In the genomic region with DNA sequence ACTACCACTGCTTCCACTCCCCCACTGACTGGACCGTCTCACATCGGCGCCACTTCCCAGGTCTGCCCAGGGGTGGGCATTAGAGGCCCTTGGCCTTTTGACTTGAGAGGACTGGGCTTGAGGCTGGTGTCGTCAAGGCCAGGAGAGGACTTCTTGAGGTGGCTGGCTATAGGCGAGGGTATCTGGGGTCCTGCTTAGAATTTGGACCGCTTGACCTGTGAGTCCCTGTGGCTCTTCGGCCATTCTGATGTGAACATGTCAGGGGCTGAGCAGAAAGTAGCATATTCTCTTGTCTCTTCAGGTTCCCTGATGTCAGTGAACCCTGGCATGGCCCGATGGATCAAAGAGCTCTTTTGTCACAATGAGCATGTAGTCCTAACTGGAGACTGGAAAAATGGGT, we compare ENCODE assay signal across 8 mouse cellular contexts.
DNase-seq lines count a peak whose midpoint lies in the region; ATAC-seq and TF ChIP-seq lines count a peak whose summit lies in the region.
"Not testable (repeated sequence)": the region's sequence is repeated elsewhere in the genome, so short reads cannot be mapped to it uniquely, and the experiment has no call there.

No protein-coding gene starts in this region.

- not testable (repeated sequence) for H3K27me3 ChIP-seq in MEL (ENCODE audit: control insufficient read depth in 1 of 2, insufficient read depth in 2 of 2, low read length in 2 of 2); liver, embryonic 13.5 days

- not testable (repeated sequence) for H3K36me3 ChIP-seq in MEL (ENCODE audit: control insufficient read depth in 1 of 2, insufficient read depth in 2 of 2, low read length in 2 of 2); liver, embryonic 13.5 days

- not testable (repeated sequence) for H3K4me2 ChIP-seq in liver, embryonic 13.5 days

- not testable (repeated sequence) for H3K4me3 ChIP-seq in MEL (ENCODE audit: control insufficient read depth in 1 of 2, insufficient read depth in 1 of 2, low read depth in 2 of 2, low read length in 2 of 2); liver, embryonic 13.5 days (replicated peaks)

- H3K79me2 ChIP-seq in MEL (ENCODE audit: control insufficient read depth, insufficient read depth, low read length, poor library complexity), result not testable (repeated sequence)

- TF ChIP-seq CTCF in MEL (IDR thresholded peaks at IDR 0.05 in 2 of 3, conservative IDR thresholded peaks at IDR 0.05 in 1 of 3; ENCODE audit: control insufficient read depth in 1 of 3, insufficient read depth in 1 of 3, low read depth in 2 of 3, low read length in 3 of 3, poor library complexity in 1 of 3, severe bottlenecking in 1 of 3), result not testable (repeated sequence)

- 78% methylated on average over 8 of the region's 8 CpGs for WGBS in liver, embryonic 13.5 days (ENCODE audit: insufficient replicate concordance)

- TF ChIP-seq EP300 in MEL (IDR thresholded peaks at IDR 0.05; ENCODE audit: low read depth in 1 of 2, low read length in 2 of 2), result not testable (repeated sequence)

- ATAC-seq in liver, embryonic 13.5 days (ENCODE audit: low read depth), result not testable (repeated sequence)

- not testable (repeated sequence) for H3K4me1 ChIP-seq in MEL (ENCODE audit: control insufficient read depth in 1 of 2, insufficient read depth in 2 of 2, low read length in 2 of 2); liver, embryonic 13.5 days (replicated peaks)

- H3K9me3 ChIP-seq in MEL (replicated peaks; ENCODE audit: insufficient read depth, low read length), result not testable (repeated sequence)
- peaks cover 15% of the 10 kb centered on the region for H3K9me3 ChIP-seq in liver, embryonic 13.5 days (replicated peaks)

- H3K27ac ChIP-seq in MEL (ENCODE audit: control insufficient read depth, low read depth, low read length); liver, embryonic 13.5 days: not testable (repeated sequence)

- intact Hi-C loops in heart, postnatal 14 days (cut with DNase I), result not testable (repeated sequence)

- not testable (repeated sequence) for TF ChIP-seq RAD21 in MEL (IDR thresholded peaks at IDR 0.05; ENCODE audit: low read depth, low read length)

- DNase-seq in MEL (ENCODE audit: low read depth, low spot score), result peak; percentile 29
- DNase-seq in cerebellum, adult 8-10 months, result peak; percentile 78
- peak; percentile 73 to 79 for DNase-seq in frontal cortex, postnatal 36 days (ENCODE audit: low spot score in 2 of 2)
- DNase-seq in heart, postnatal 14 days, result peak; percentile 70 to 74
- peak; percentile 89 to 95 for DNase-seq in layer of hippocampus, adult 8-10 months (ENCODE audit: low spot score in 2 of 2)
- peak; percentile 48 for DNase-seq in liver, embryonic 13.5 days
- peak; percentile 75 for DNase-seq in ovary, postnatal 14 days (ENCODE audit: low spot score)
- peak; percentile 77 to 85 for DNase-seq in thymus, adult 18-20 months

- H3K9ac ChIP-seq in MEL (ENCODE audit: control insufficient read depth, low read depth, low read length, poor library complexity, severe bottlenecking); liver, embryonic 13.5 days: not testable (repeated sequence)

- not testable (repeated sequence) for TF ChIP-seq POLR2A in MEL (IDR thresholded peaks at IDR 0.05; ENCODE audit: control insufficient read depth in 1 of 2, insufficient read depth in 1 of 2, low read depth in 1 of 2, low read length in 2 of 2, poor library complexity in 1 of 2)

Comparison
In these comparisons a context has a peak if more than half of its experiments do, and no peak if none do; other contexts are left out.
1. DNase-seq: peak in every context shown above with its lines; median percentile 92 in layer of hippocampus, adult 8-10 months; 81 in thymus, adult 18-20 months; 78 in cerebellum, adult 8-10 months; 76 in frontal cortex, postnatal 36 days; 75 in ovary, postnatal 14 days; 72 in heart, postnatal 14 days; 48 in liver, embryonic 13.5 days; 29 in MEL.